Mouse (Mus musculus): ENCODE measurements around the gene Tmem115. TPM values are rescaled to one million over a fixed set of nuclear protein-coding genes. Genes with fewer than 3 reads are reported as not detected.

Tmem115 gene
- polyA plus RNA-seq, 1 experiment = 24.4 TPM

DNA sequence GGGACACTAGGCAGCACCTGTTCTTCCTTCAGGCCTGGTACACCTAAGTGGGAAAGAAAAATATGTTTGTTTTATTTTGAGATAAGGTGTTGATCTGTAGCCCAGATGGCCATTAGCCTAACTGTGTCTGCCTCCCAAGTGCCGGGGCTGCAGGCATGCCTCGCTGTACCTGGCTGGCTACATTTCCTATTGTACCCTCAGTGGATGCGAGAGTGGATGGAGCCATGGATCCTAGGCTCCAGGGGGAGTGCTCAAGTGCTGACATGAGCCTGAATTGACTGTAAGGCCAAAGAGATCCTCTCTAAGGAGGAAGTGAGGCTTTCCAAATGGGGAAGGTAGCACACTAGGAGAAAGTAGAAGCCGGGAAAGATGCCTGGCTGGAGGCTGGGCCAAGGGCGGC, 14.2 kb downstream of the Tmem115 start:
- peaks cover 82% of the 10 kb centered on the region for H3K4me1 ChIP-seq
- no peak for TF ChIP-seq FLI1 (IDR thresholded peaks at IDR 0.05; ENCODE audit: low read length)
- no peak for TF ChIP-seq GATA1 (IDR thresholded peaks at IDR 0.05; ENCODE audit: borderline replicate concordance, low read length)
- peak overlapping the region; percentile 85 for H3K4me3 ChIP-seq (replicated peaks)
- H3K9me3 ChIP-seq = no peaks in the 10 kb centered on the region
- H3K27me3 ChIP-seq (replicated peaks) = peaks cover 8% of the 10 kb centered on the region
- peaks cover 28% of the 10 kb centered on the region for H3K36me3 ChIP-seq (replicated peaks; ENCODE audit: low read length)

DNA sequence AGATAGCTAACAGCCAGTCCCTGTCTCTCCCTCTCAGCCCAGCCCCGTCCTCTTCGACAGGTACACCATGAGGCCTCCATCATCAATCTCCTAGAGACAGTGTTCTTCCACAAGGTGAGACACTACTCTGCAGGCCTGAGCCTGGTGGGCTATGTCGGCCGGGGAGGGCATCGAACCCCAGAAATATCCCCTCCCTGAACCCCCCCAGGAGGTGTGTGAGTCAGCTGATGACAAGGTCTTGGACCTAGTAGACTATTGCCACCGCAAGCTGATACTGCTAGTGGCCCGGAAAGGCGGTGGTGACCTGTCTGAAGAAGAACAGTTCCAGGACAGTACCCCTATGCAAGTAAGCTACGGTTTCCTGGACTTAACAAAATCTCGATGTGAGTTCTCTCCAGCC, 15.1 kb downstream of the Tmem115 start:
- Histone ChIP-seq H3K4me3 (replicated peaks) (no peak overlapping the region), H3K27me3 (replicated peaks) (peaks cover 8% of the 10 kb centered on the region), H3K4me1 (peaks cover 85% of the 10 kb centered on the region), H3K36me3 (replicated peaks; ENCODE audit: low read length) (peaks cover 23% of the 10 kb centered on the region), H3K9me3 (no peaks in the 10 kb centered on the region)
- TF ChIP-seq GATA1 (IDR thresholded peaks at IDR 0.05; ENCODE audit: borderline replicate concordance, low read length) = no peak
- no peak for TF ChIP-seq FLI1 (IDR thresholded peaks at IDR 0.05; ENCODE audit: low read length)

DNA sequence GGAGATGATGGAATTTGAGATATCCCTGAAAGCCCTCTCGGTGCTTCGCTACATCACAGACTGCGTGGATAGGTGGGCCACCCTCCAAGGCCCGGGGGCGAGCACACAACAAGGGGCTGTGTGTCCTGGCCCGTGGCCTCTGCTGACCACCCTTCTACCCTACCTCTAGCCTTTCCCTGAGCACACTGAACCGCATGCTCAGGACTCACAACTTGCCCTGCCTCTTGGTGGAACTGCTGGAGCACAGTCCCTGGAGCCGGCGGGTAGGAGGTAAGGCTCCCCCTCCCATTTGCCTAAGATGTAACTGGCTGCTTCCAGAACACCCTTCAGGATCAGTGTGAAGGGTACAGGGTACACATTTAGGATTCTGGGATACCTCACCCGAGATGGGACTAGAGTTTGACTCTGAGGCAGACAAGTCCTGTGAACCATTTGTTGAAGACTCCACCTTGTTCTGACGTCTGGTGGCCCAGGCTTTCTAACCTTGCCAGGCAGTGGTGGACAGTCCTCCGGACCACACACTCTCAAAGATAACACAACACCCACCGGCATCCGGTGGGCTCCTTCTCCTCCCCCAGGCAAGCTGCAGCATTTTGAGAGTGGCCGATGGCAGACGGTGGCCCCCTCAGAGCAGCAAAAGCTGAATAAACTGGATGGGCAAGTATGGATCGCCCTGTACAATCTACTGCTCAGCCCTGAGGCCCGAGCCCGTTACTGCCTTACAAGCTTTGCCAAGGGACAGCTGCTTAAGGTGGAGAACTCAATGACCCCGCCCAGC, 15.7 kb downstream of the Tmem115 start:
- no peak overlapping the region for H3K4me3 ChIP-seq (replicated peaks)
- peaks cover 87% of the 10 kb centered on the region for H3K4me1 ChIP-seq
- H3K9me3 ChIP-seq = no peaks in the 10 kb centered on the region
- peaks cover 8% of the 10 kb centered on the region for H3K27me3 ChIP-seq (replicated peaks)
- H3K36me3 ChIP-seq (replicated peaks; ENCODE audit: low read length) = peaks cover 17% of the 10 kb centered on the region
- TF ChIP-seq FLI1 (IDR thresholded peaks at IDR 0.05; ENCODE audit: low read length) = no peak
- TF ChIP-seq GATA1 (IDR thresholded peaks at IDR 0.05; ENCODE audit: borderline replicate concordance, low read length) = no peak

DNA sequence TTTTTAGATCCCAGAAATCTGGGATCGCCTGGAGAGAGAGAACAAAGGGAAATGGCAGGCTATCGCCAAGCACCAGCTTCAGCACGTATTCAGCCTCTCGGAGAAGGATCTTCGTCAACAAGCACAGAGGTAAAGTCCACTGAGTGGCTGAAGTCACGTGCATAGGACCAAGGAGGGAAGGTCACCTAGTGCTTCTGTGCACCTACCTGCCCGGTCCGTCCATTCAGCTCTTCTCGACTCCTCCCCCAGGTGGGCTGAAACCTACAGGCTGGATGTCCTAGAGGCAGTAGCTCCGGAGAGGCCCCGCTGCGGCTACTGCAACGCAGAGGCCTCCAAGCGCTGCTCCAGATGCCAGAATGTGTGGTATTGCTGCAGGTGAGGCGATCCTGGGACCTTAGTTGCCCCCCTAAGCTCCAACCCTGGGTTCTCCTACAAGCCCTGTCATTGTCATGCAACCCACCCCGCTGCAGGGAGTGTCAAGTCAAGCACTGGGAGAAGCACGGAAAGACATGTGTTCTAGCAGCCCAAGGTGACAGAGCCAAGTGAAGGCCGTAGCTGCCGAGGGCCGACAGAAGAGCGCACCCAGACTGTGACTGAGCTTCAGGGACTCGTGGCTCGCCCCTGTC, 16.9 kb downstream of the Tmem115 start:
- peaks cover 6% of the 10 kb centered on the region for H3K36me3 ChIP-seq (replicated peaks; ENCODE audit: low read length)
- TF ChIP-seq GATA1 (IDR thresholded peaks at IDR 0.05; ENCODE audit: borderline replicate concordance, low read length) (no peak), FLI1 (IDR thresholded peaks at IDR 0.05; ENCODE audit: low read length) (no peak)
- peak overlapping the region; percentile 96 for H3K4me3 ChIP-seq (replicated peaks)
- H3K4me1 ChIP-seq = peaks cover 78% of the 10 kb centered on the region
- H3K9me3 ChIP-seq = no peaks in the 10 kb centered on the region
- H3K27me3 ChIP-seq (replicated peaks) = peaks cover 8% of the 10 kb centered on the region

DNA sequence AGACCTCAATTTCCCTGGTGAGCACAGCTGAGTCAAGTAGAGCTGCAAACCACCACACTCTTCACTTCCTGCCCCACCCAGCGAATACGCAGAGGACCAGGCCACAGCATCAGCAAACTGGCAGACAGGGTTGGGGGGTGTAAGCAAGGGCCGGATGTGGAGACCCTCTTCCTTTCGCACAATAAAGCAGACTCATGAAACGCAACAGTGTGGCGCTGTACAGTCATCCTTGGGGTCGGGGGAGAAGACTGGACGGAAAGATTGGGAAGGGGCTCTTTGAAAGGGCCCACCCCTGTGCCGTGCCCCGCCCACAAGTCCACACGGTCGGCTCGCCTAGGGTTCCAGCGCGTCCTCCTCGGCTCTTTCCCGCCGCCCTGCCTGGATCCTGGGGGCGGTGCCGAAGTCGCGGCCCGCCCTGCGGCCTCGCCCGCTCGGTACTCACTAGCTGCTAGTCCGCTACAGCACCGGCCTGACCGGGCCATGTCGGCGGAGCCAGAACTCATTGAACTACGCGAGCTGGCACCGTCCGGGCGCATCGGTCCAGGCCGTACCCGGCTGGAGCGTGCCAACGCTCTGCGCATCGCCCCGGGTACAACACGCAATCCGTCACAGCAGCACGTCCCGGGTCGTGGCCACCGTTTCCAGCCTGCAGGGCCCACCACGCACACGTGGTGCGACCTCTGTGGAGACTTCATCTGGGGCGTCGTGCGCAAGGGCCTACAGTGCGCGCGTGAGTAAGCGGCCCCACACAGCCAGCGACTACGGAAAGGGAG, 17.6 kb downstream of the Tmem115 start, which contains the start of gene Rassf1:
TSS of gene Rassf1 (plus strand) at position 439 of the 773 bp plus-strand sequence.
- H3K27me3 ChIP-seq (replicated peaks) = peaks cover 8% of the 10 kb centered on the region
- peaks cover 2% of the 10 kb centered on the region for H3K36me3 ChIP-seq (replicated peaks; ENCODE audit: low read length)
- no peak for TF ChIP-seq FLI1 (IDR thresholded peaks at IDR 0.05; ENCODE audit: low read length)
- no peak for TF ChIP-seq GATA1 (IDR thresholded peaks at IDR 0.05; ENCODE audit: borderline replicate concordance, low read length)
- no peaks in the 10 kb centered on the region for H3K9me3 ChIP-seq
- peaks cover 77% of the 10 kb centered on the region for H3K4me1 ChIP-seq
- H3K4me3 ChIP-seq (replicated peaks) = peak within 1 kb of the TSS; percentile 96

DNA sequence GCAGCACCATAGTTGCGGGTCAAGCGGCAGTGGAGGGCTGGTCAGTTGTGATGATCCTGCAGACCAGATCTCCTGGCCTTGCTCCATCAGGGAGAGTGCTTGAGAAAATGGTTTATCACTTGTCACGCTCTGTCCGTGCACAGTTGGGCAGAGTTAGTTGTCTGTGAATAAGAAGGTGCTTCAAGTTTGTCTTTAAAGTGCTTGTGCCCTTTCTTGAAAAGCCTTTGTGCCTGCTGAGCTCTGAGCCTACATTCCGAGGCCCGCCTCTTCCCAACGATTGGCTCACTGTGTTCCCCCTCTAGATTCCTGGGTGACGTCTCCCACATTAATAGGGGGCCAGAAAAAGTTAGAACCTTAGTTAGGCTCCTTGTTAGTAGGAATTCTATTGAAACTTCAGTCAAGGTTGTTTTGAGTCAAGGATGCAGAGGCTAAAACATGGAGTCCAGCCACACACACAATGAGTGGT, 18.2 kb downstream of the Tmem115 start:
- Histone ChIP-seq H3K4me1 (peaks cover 77% of the 10 kb centered on the region), H3K4me3 (replicated peaks) (peak overlapping the region; percentile 96), H3K27me3 (replicated peaks) (peaks cover 8% of the 10 kb centered on the region), H3K9me3 (no peaks in the 10 kb centered on the region), H3K36me3 (replicated peaks; ENCODE audit: low read length) (peaks cover 6% of the 10 kb centered on the region)
- TF ChIP-seq FLI1 (IDR thresholded peaks at IDR 0.05; ENCODE audit: low read length) (no peak), GATA1 (IDR thresholded peaks at IDR 0.05; ENCODE audit: borderline replicate concordance, low read length) (no peak)

DNA sequence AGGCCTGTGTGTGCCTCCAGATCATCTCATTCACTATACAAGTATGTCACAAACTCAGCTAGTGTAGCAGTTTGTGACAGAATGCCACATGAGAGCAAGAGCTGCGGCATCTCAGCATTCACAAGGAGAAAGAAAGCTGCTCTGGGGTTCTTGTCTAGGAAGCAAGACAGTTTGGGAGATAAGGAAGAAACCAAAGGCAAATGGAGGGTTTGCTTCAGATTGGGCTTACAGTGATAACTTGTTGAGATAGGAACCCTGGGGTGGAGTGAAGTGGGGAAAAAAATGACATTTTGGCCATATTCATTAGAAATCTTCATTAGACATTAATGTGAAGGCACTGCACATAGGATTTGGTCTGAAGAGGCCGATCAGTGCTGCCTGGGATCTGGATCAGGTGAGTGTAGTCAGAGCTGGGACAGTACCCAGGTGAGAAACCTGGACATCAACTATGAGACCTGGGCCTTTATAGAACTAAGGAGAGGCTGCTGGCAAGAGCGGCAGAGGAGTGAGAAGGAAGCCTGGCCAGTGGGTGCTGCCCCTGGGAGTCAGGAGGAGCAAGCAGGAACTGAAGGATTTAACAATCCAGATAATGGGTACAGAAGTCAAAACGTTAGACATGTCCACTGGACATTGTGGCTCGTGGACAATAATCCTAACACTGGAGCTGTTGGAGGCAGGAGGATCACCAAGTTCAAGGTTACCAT, 19.1 kb downstream of the Tmem115 start:
- peak overlapping the region; percentile 96 for H3K4me3 ChIP-seq (replicated peaks)
- no peaks in the 10 kb centered on the region for H3K9me3 ChIP-seq
- peaks cover 15% of the 10 kb centered on the region for H3K36me3 ChIP-seq (replicated peaks; ENCODE audit: low read length)
- peaks cover 8% of the 10 kb centered on the region for H3K27me3 ChIP-seq (replicated peaks)
- H3K4me1 ChIP-seq = peaks cover 77% of the 10 kb centered on the region
- TF ChIP-seq GATA1 (IDR thresholded peaks at IDR 0.05; ENCODE audit: borderline replicate concordance, low read length) (no peak), FLI1 (IDR thresholded peaks at IDR 0.05; ENCODE audit: low read length) (no peak)

DNA sequence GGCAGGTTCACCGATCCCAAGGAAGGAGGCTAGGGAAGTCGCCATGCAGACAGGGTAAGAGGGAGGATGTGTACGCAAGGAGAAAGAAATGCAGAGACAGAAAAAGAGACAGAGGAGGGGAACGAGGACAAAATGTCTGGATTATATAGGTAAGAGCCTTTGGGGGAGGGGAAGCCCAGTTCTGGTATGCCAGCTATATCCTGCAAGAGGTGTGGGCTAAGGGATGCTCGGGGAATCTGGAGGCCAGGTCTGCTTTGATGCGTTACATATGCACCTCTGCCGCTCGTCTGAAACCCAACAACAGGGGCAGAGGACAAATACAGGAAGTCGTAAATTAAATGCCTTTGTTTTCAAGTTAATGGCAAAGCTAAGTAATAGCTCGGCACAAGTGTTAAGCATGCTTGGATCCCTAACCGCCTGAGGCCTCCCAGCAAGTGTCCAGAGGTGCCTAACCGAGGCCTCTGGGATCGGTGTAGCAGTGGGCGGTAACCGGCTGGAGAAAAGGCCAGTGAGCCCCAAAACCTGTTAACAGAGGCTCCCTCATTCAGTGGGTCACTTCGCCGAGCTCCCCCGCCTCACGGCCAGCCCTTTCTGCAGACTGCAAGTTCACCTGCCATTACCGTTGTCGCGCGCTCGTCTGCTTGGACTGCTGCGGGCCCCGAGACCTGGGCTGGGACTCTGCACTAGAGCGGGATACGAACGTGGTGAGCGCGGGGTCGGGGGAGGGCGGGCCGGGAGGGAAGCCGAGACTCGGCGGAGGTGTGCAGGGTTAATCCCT, 20.0 kb downstream of the Tmem115 start:
- peak overlapping the region; percentile 96 for H3K4me3 ChIP-seq (replicated peaks)
- H3K27me3 ChIP-seq (replicated peaks) = peaks cover 8% of the 10 kb centered on the region
- TF ChIP-seq GATA1 (IDR thresholded peaks at IDR 0.05; ENCODE audit: borderline replicate concordance, low read length) (no peak), FLI1 (IDR thresholded peaks at IDR 0.05; ENCODE audit: low read length) (no peak)
- peaks cover 70% of the 10 kb centered on the region for H3K4me1 ChIP-seq
- H3K9me3 ChIP-seq = no peaks in the 10 kb centered on the region
- peaks cover 24% of the 10 kb centered on the region for H3K36me3 ChIP-seq (replicated peaks; ENCODE audit: low read length)

Measured in megakaryocyte, embryonic 14.5 days (primary cell).